Mouse (Mus musculus) myocyte (in vitro differentiated cells): ENCODE data around the gene Endog.

ENCODE experiments used
- CEBPB ChIP-seq: IDR thresholded peaks from 2 replicates; pipeline ENCODE4 v1.6.1; 2011; ENCODE audit warnings: mild to moderate bottlenecking, moderate library complexity; ENCODE audit not compliant: poor library complexity, insufficient read depth, severe bottlenecking
- MYOG ChIP-seq, 3 experiments: IDR thresholded peaks; one replicate each; pipeline ENCODE4 v1.6.1; 2011; ENCODE audit warnings: control low read depth in 2 of 3, low read depth in 2 of 3, mild to moderate bottlenecking in 2 of 3; ENCODE audit not compliant: insufficient read length in 2 of 3, control insufficient read depth in 1 of 3, insufficient read depth in 1 of 3
- POLR2A ChIP-seq: IDR thresholded peaks from one replicate; pipeline ENCODE4 v1.6.1; 2011; ENCODE audit warnings: low read depth, mild to moderate bottlenecking, control low read depth, moderate library complexity; ENCODE audit not compliant: insufficient read length
- POLR2AphosphoS2 ChIP-seq: IDR thresholded peaks from one replicate; pipeline ENCODE4 v1.6.1; 2011; ENCODE audit warnings: low read depth, control low read depth; ENCODE audit not compliant: insufficient read length
- TCF12 ChIP-seq: IDR thresholded peaks from one replicate; pipeline ENCODE4 v1.6.1; 2011; ENCODE audit warnings: mild to moderate bottlenecking, control low read depth; ENCODE audit not compliant: poor library complexity, insufficient read depth, severe bottlenecking

GRCm38 (mm10) chr2:30182424-30182823 is 11.1 kb downstream of the Endog start:
- no peak for TF ChIP-seq MYOG (IDR thresholded peaks at IDR 0.05; ENCODE audit: control insufficient read depth in 1 of 3, insufficient read depth in 1 of 3, insufficient read length in 2 of 3, low read depth in 2 of 3)
- no peak for TF ChIP-seq POLR2A
- no peak for TF ChIP-seq CEBPB
- TF ChIP-seq POLR2AphosphoS2, result no peak
- no peak for TF ChIP-seq TCF12
